8 mouse cellular contexts compared by ENCODE assay signal in genomic region chr15:77359486-77359885, GRCm38 (mm10). TPM values are rescaled to one million over a fixed set of nuclear protein-coding genes. Genes with fewer than 3 reads are reported as not detected.
DNase-seq lines count a peak whose midpoint lies in the region; ATAC-seq and TF ChIP-seq lines count a peak whose summit lies in the region.
"Had no signal": no experiment of that assay in that cellular context is flagged by ENCODE, and none has a peak within 500 bp of the region (broad histone marks: within the 10 kb centered on the region; RNA-seq: fewer than 3 reads in every experiment).

No protein-coding gene starts in this region.

- H3K27ac ChIP-seq in ES-Bruce4 (ENCODE audit: insufficient read depth, low read length), result peak overlapping the region; percentile 80
- peak overlapping the region; percentile 95 for H3K27ac ChIP-seq in embryonic facial prominence, embryonic 12.5 days
- H3K27ac ChIP-seq in limb, embryonic 12.5 days, result no peak overlapping the region
- H3K27ac ChIP-seq in stomach, embryonic 16.5 days (ENCODE audit: low read length), result peak overlapping the region; percentile 54; the same call in 1 of the 2 replicates
- H3K27ac ChIP-seq: lung, embryonic 15.5 days had no signal

- no peaks in the 10 kb centered on the region for H3K9me3 ChIP-seq in ES-Bruce4 (replicated peaks; ENCODE audit: control insufficient read depth, insufficient read depth, low read length, poor library complexity, severe bottlenecking)
- no peaks in the 10 kb centered on the region for H3K9me3 ChIP-seq in embryonic facial prominence, embryonic 12.5 days
- H3K9me3 ChIP-seq in limb, embryonic 12.5 days, result no peaks in the 10 kb centered on the region
- no peaks in the 10 kb centered on the region for H3K9me3 ChIP-seq in stomach, embryonic 16.5 days (replicated peaks; ENCODE audit: control insufficient read depth, low read length)
- H3K9me3 ChIP-seq: lung, embryonic 15.5 days had no signal

- H3K4me2 ChIP-seq in embryonic facial prominence, embryonic 12.5 days (replicated peaks), result no peak overlapping the region
- peak overlapping the region; percentile 57; the same call in 1 of the 2 replicates for H3K4me2 ChIP-seq in limb, embryonic 12.5 days
- no peak overlapping the region for H3K4me2 ChIP-seq in stomach, embryonic 16.5 days (ENCODE audit: low read depth, low read length)

- peak; percentile 56 to 66 for DNase-seq in heart, postnatal 14 days
- no peak for DNase-seq in layer of hippocampus, adult 18-20 months (ENCODE audit: low spot score in 2 of 2)
- no peak for DNase-seq in retina, postnatal 1 day

- intact Hi-C loops in heart, postnatal 14 days (cut with DNase I), result loop anchor here (2.0 to 5.0 kb wide), 3 partner anchors 133 to 387 kb away; no protein-coding TSS in a partner anchor

- TF ChIP-seq EP300 in ES-Bruce4 (IDR thresholded peaks at IDR 0.05; ENCODE audit: insufficient read depth, low read depth, low read length), result no peak

- no peaks in the 10 kb centered on the region for H3K36me3 ChIP-seq in ES-Bruce4 (ENCODE audit: control insufficient read depth, insufficient read depth, low read length, poor library complexity, severe bottlenecking)
- no peaks in the 10 kb centered on the region for H3K36me3 ChIP-seq in embryonic facial prominence, embryonic 12.5 days
- no peaks in the 10 kb centered on the region for H3K36me3 ChIP-seq in limb, embryonic 12.5 days
- H3K36me3 ChIP-seq in stomach, embryonic 16.5 days (ENCODE audit: control insufficient read depth, insufficient read depth, low read length), result no peaks in the 10 kb centered on the region
- H3K36me3 ChIP-seq: lung, embryonic 15.5 days had no signal

- H3K27me3 ChIP-seq in ES-Bruce4 (ENCODE audit: control insufficient read depth, insufficient read depth, low read length, poor library complexity, severe bottlenecking), result no peaks in the 10 kb centered on the region
- no peaks in the 10 kb centered on the region for H3K27me3 ChIP-seq in embryonic facial prominence, embryonic 12.5 days
- H3K27me3 ChIP-seq in limb, embryonic 12.5 days, result no peaks in the 10 kb centered on the region
- no peaks in the 10 kb centered on the region for H3K27me3 ChIP-seq in stomach, embryonic 16.5 days (ENCODE audit: control insufficient read depth, insufficient read depth, low read length)
- H3K27me3 ChIP-seq: lung, embryonic 15.5 days had no signal

- no peak for TF ChIP-seq POLR2A in ES-Bruce4 (IDR thresholded peaks at IDR 0.05; ENCODE audit: insufficient read depth, low read length)

- no peak for ATAC-seq in embryonic facial prominence, embryonic 12.5 days (ENCODE audit: insufficient number of reproducible peaks, insufficient read depth, low FRiP score, low TSS enrichment)
- ATAC-seq in limb, embryonic 12.5 days (ENCODE audit: insufficient number of reproducible peaks, insufficient read depth, low FRiP score, low TSS enrichment, low read depth), result no peak
- no peak for ATAC-seq in stomach, embryonic 16.5 days (ENCODE audit: insufficient read depth, low FRiP score)

- WGBS in embryonic facial prominence, embryonic 12.5 days, result 51% methylated on average over 9 of the region's 9 CpGs
- WGBS in limb, embryonic 12.5 days, result 69% methylated on average over 9 of the region's 9 CpGs
- 48% methylated on average over 9 of the region's 9 CpGs for WGBS in stomach, embryonic 16.5 days

- no peak for TF ChIP-seq CTCF in ES-Bruce4 (IDR thresholded peaks at IDR 0.05; ENCODE audit: low read depth, low read length)

- peak overlapping the region; percentile 32; the same call in 1 of the 2 replicates for H3K9ac ChIP-seq in ES-Bruce4 (ENCODE audit: low read depth, poor library complexity, severe bottlenecking)
- peak overlapping the region; percentile 52; the same call in 1 of the 2 replicates for H3K9ac ChIP-seq in embryonic facial prominence, embryonic 12.5 days
- no peak overlapping the region for H3K9ac ChIP-seq in limb, embryonic 12.5 days (replicated peaks)
- H3K9ac ChIP-seq in stomach, embryonic 16.5 days (ENCODE audit: low read length), result peak overlapping the region; percentile 33; the same call in 1 of the 2 replicates

- H3K4me1 ChIP-seq in ES-Bruce4 (ENCODE audit: control insufficient read depth, insufficient read depth, low read length), result peaks cover 18% of the 10 kb centered on the region
- peaks cover 75% of the 10 kb centered on the region for H3K4me1 ChIP-seq in embryonic facial prominence, embryonic 12.5 days
- H3K4me1 ChIP-seq in limb, embryonic 12.5 days (replicated peaks), result peaks cover 51% of the 10 kb centered on the region
- peaks cover 22% of the 10 kb centered on the region for H3K4me1 ChIP-seq in stomach, embryonic 16.5 days (ENCODE audit: control insufficient read depth, insufficient read depth, low read length)

- peak overlapping the region; percentile 3; the same call in 1 of the 2 replicates for H3K4me3 ChIP-seq in ES-Bruce4 (ENCODE audit: low read depth, low read length)
- H3K4me3 ChIP-seq in embryonic facial prominence, embryonic 12.5 days, result no peak overlapping the region
- H3K4me3 ChIP-seq in limb, embryonic 12.5 days (replicated peaks), result no peak overlapping the region
- H3K4me3 ChIP-seq in stomach, embryonic 16.5 days (replicated peaks; ENCODE audit: low read length), result no peak overlapping the region

RNA-seq across cellular contexts. Expression of gene Apol7a, which starts 39.4 kb away (rescaled TPM):
- not detected in 2 replicates for polyA plus RNA-seq in ES-Bruce4 (2011; ENCODE audit: insufficient read depth, insufficient read length, low read depth, missing spikeins)
- polyA plus RNA-seq in embryonic facial prominence, embryonic 12.5 days (2016; fragmentation: Nextera tagmentation; extraction: Ambion mirVana), result not detected in 2 replicates
- total RNA-seq in heart, postnatal 14 days (2021), result under 1 TPM in 1 of 2 experiments, not detected in 1; 0.17 TPM
- not detected in 2 replicates for polyA plus RNA-seq in limb, embryonic 12.5 days (2016; fragmentation: Nextera tagmentation; extraction: Ambion mirVana)
- polyA plus RNA-seq in stomach, embryonic 16.5 days (2015; fragmentation: Nextera tagmentation; extraction: Ambion mirVana), result 9.0 and 17.9 TPM in 2 replicates
- total RNA-seq in layer of hippocampus, adult 18-20 months (2021), result not detected

RNA-seq across cellular contexts. Expression of gene Apol9a, which starts 51.4 kb away (rescaled TPM):
- not detected in 2 replicates for polyA plus RNA-seq in ES-Bruce4 (2011; ENCODE audit: insufficient read depth, insufficient read length, low read depth, missing spikeins)
- polyA plus RNA-seq in embryonic facial prominence, embryonic 12.5 days (2016; fragmentation: Nextera tagmentation; extraction: Ambion mirVana), result not detected in 2 replicates
- total RNA-seq in heart, postnatal 14 days (2021), result under 1 TPM in 1 of 2 experiments, not detected in 1; 0.29 TPM
- polyA plus RNA-seq in limb, embryonic 12.5 days (2016; fragmentation: Nextera tagmentation; extraction: Ambion mirVana), result not detected in 2 replicates
- not detected in 2 replicates for polyA plus RNA-seq in stomach, embryonic 16.5 days (2015; fragmentation: Nextera tagmentation; extraction: Ambion mirVana)
- total RNA-seq in layer of hippocampus, adult 18-20 months (2021), result not detected

RNA-seq across cellular contexts. Expression of gene Rbfox2, which starts 52.7 kb away (rescaled TPM):
- 78.1 and 78.3 TPM in 2 replicates for polyA plus RNA-seq in ES-Bruce4 (2011; ENCODE audit: insufficient read depth, insufficient read length, low read depth, missing spikeins)
- 96.4 and 96.9 TPM in 2 replicates for polyA plus RNA-seq in embryonic facial prominence, embryonic 12.5 days (2016; fragmentation: Nextera tagmentation; extraction: Ambion mirVana)
- total RNA-seq in heart, postnatal 14 days (2021), result 100 to 1,000 TPM; 112 to 118 TPM
- 78.4 and 79.3 TPM in 2 replicates for polyA plus RNA-seq in limb, embryonic 12.5 days (2016; fragmentation: Nextera tagmentation; extraction: Ambion mirVana)
- 55.7 and 63.6 TPM in 2 replicates for polyA plus RNA-seq in stomach, embryonic 16.5 days (2015; fragmentation: Nextera tagmentation; extraction: Ambion mirVana)
- 100 to 1,000 TPM; 238 to 245 TPM for total RNA-seq in layer of hippocampus, adult 18-20 months (2021)

Comparison
In these comparisons a context has a peak if more than half of its experiments do, and no peak if none do; other contexts are left out.
1. DNase-seq: peak in heart, postnatal 14 days (2 of 2); none in layer of hippocampus, adult 18-20 months (0 of 2) and retina, postnatal 1 day (single experiment).